Mouse (Mus musculus) heart, adult 2 months (tissue): ENCODE measurements at regions not wholly inside any gene's neighbourhood (a gene's known extent, or its start where the extent isn't known, plus 50 kb on each side); places are given as distances from the start of the nearest gene placed in this dataset.
"Not testable (repeated sequence)": the region's sequence is repeated elsewhere in the genome, so short reads cannot be mapped to it uniquely, and the experiment has no call there.

Experiments
- DNase-seq, 2 experiments: peaks; one replicate each; pipeline ENCODE4 v3.0.0; 2021
- H3K27ac ChIP-seq: fragments of 200-600 bp; 2 replicates; pipeline ENCODE4 v1.8.1; 2022
- H3K27me3 ChIP-seq: fragments of 200-500 bp; 2 replicates; pipeline ENCODE4 v1.6.1; 2012; ENCODE audit warnings: mild to moderate bottlenecking, low read length, inconsistent platforms, mixed read lengths; ENCODE audit not compliant: control insufficient read depth, insufficient read depth
- H3K36me3 ChIP-seq: fragments of 200-500 bp; 2 replicates; pipeline ENCODE4 v1.6.1; 2012; ENCODE audit warnings: low read length, inconsistent platforms; ENCODE audit not compliant: control insufficient read depth, insufficient read depth
- H3K4me1 ChIP-seq: fragments of 200-500 bp; 2 replicates; pipeline ENCODE4 v1.6.1; 2011; ENCODE audit warnings: low read length; ENCODE audit not compliant: control insufficient read depth, insufficient read depth
- H3K4me3 ChIP-seq: fragments of 200-600 bp; 2 replicates; pipeline ENCODE4 v1.8.1; 2022
- H3K79me2 ChIP-seq: fragments of 200-500 bp; replicated peaks from 2 replicates; pipeline ENCODE4 v1.6.1; 2012; ENCODE audit warnings: mild to moderate bottlenecking, inconsistent platforms, low read length, moderate library complexity, mixed read lengths; ENCODE audit not compliant: control insufficient read depth, insufficient read depth
- H3K9ac ChIP-seq: fragments of 200-500 bp; 2 replicates; pipeline ENCODE4 v1.6.1; 2012; ENCODE audit warnings: low read depth, mild to moderate bottlenecking, control low read depth, inconsistent platforms, low read length, mixed read lengths
- CTCF ChIP-seq: fragments of 200-600 bp; IDR thresholded peaks from 2 replicates; pipeline ENCODE4 v1.8.1; 2022; ENCODE audit warnings: antibody characterized with exemption, mild to moderate bottlenecking, moderate library complexity
- EP300 ChIP-seq: fragments of 200-500 bp; IDR thresholded peaks from 2 replicates; pipeline ENCODE4 v1.6.1; 2011; ENCODE audit warnings: low read depth, low read length, control low read depth; ENCODE audit not compliant: insufficient read depth
- POLR2A ChIP-seq: fragments of 200-500 bp; IDR thresholded peaks from 2 replicates; pipeline ENCODE4 v1.6.1; 2011; ENCODE audit warnings: mild to moderate bottlenecking, low read depth, low read length, control low read depth; ENCODE audit not compliant: insufficient read depth
- WGBS: fragments of 180-500 bp; shearing (Covaris S2); methylation state at CpG from one replicate; pipeline ENCODE4 v1.1.7; 2018; 5-methylcytosine and 5-hydroxymethylcytosine counted together
- intact Hi-C: fragments of 180-260 bp; cut with DNase I; formaldehyde crosslinking; loops from one replicate; pipeline ENCODE4 v1.15.1; 2025

GRCm38 (mm10) chr1:35216411-35216810 lies 366.6 kb downstream of the Plekhb2 start:
- H3K79me2 ChIP-seq = no peaks in the 10 kb centered on the region
- no peaks in the 10 kb centered on the region for H3K27me3 ChIP-seq
- H3K4me1 ChIP-seq = no peaks in the 10 kb centered on the region
- no peak for TF ChIP-seq POLR2A
- TF ChIP-seq CTCF = no peak
- TF ChIP-seq EP300 = no peak
- H3K27ac ChIP-seq = no peak overlapping the region
- peak in 1 of 2 experiments; percentile 7 for DNase-seq
- no peaks in the 10 kb centered on the region for H3K36me3 ChIP-seq
- H3K9ac ChIP-seq = no peak overlapping the region
- intact Hi-C loops = no loop called here
- 70% methylated on average over 8 of the region's 8 CpGs for WGBS
- no peak overlapping the region for H3K4me3 ChIP-seq

- H3K79me2 ChIP-seq, H3K27ac ChIP-seq, H3K4me3 ChIP-seq, H3K9ac ChIP-seq, DNase-seq, H3K27me3 ChIP-seq, H3K4me1 ChIP-seq, H3K36me3 ChIP-seq, intact Hi-C loops: not testable (repeated sequence)
- WGBS = 76% methylated on average over 6 of the region's 6 CpGs
Observed at GRCm38 (mm10) chr1:35220215-35220614, 370.4 kb downstream of the Plekhb2 start.

- 73% methylated on average over 9 of the region's 9 CpGs for WGBS
- no peaks in the 10 kb centered on the region for H3K4me1 ChIP-seq
- no peak for DNase-seq
- H3K27me3 ChIP-seq = no peaks in the 10 kb centered on the region
- H3K79me2 ChIP-seq = no peaks in the 10 kb centered on the region
- intact Hi-C loops = no loop called here
- TF ChIP-seq EP300 = no peak
- no peak for TF ChIP-seq POLR2A
- no peaks in the 10 kb centered on the region for H3K36me3 ChIP-seq
- H3K9ac ChIP-seq = no peak overlapping the region
- no peak overlapping the region for H3K4me3 ChIP-seq
- no peak overlapping the region for H3K27ac ChIP-seq
Observed at GRCm38 (mm10) chr1:35220751-35221150, 371.0 kb downstream of the Plekhb2 start.

GRCm38 (mm10) chr1:35232592-35232991 lies 382.8 kb downstream of the Plekhb2 start:
- Histone ChIP-seq H3K9ac (no peak overlapping the region), H3K79me2 (no peaks in the 10 kb centered on the region), H3K36me3 (no peaks in the 10 kb centered on the region), H3K27ac (no peak overlapping the region), H3K4me3 (no peak overlapping the region), H3K4me1 (no peaks in the 10 kb centered on the region), H3K27me3 (no peaks in the 10 kb centered on the region)
- intact Hi-C loops = no loop called here
- TF ChIP-seq POLR2A (no peak), CTCF (no peak), EP300 (no peak)
- no peak for DNase-seq
- 37% methylated on average over 2 of the region's 2 CpGs for WGBS

GRCm38 (mm10) chr1:35238139-35238538 lies 388.4 kb downstream of the Plekhb2 start:
- Histone ChIP-seq H3K79me2 (no peaks in the 10 kb centered on the region), H3K36me3 (no peaks in the 10 kb centered on the region), H3K27ac (no peak overlapping the region), H3K9ac (no peak overlapping the region), H3K4me1 (no peaks in the 10 kb centered on the region), H3K4me3 (no peak overlapping the region), H3K27me3 (no peaks in the 10 kb centered on the region)
- no peak for DNase-seq
- intact Hi-C loops = no loop called here
- TF ChIP-seq POLR2A (no peak), EP300 (no peak), CTCF (no peak)

- no peaks in the 10 kb centered on the region for H3K36me3 ChIP-seq
- no peak overlapping the region for H3K9ac ChIP-seq
- H3K27ac ChIP-seq = no peak overlapping the region
- no peaks in the 10 kb centered on the region for H3K4me1 ChIP-seq
- WGBS = 70% methylated on average over 6 of the region's 6 CpGs
- no peak for DNase-seq
- intact Hi-C loops = no loop called here
- H3K4me3 ChIP-seq = no peak overlapping the region
- no peaks in the 10 kb centered on the region for H3K27me3 ChIP-seq
- H3K79me2 ChIP-seq = no peaks in the 10 kb centered on the region
- TF ChIP-seq EP300 = no peak
- TF ChIP-seq CTCF = no peak
- TF ChIP-seq POLR2A = no peak
Observed at GRCm38 (mm10) chr1:35242849-35243248, 393.1 kb downstream of the Plekhb2 start.

- 67% methylated on average over 6 of the region's 6 CpGs for WGBS
- TF ChIP-seq CTCF (no peak), EP300 (no peak), POLR2A (no peak)
- H3K27me3 ChIP-seq = no peaks in the 10 kb centered on the region
- H3K36me3 ChIP-seq = no peaks in the 10 kb centered on the region
- H3K27ac ChIP-seq = no peak overlapping the region
- intact Hi-C loops = no loop called here
- DNase-seq = no peak
- no peak overlapping the region for H3K9ac ChIP-seq
- no peaks in the 10 kb centered on the region for H3K79me2 ChIP-seq
- H3K4me1 ChIP-seq = no peaks in the 10 kb centered on the region
- no peak overlapping the region for H3K4me3 ChIP-seq
Observed at GRCm38 (mm10) chr1:35243339-35243738, 393.6 kb downstream of the Plekhb2 start.
